Mouse (Mus musculus) layer of hippocampus, adult 11-12 months (tissue): ENCODE measurements around the gene Dnajc8.
"Not testable (repeated sequence)": the region's sequence is repeated elsewhere in the genome, so short reads cannot be mapped to it uniquely, and the experiment has no call there.

Source experiments
- DNase-seq: peaks from one replicate; pipeline ENCODE4 v3.0.0; 2022; ENCODE audit warnings: low spot score

The Dnajc8 gene

GRCm38 (mm10) chr4:132515369-132516155 lies 19.8 kb upstream of the Dnajc8 start:
- peak; percentile 95 for DNase-seq

GRCm38 (mm10) chr4:132518066-132518465 lies 17.3 kb upstream of the Dnajc8 start:
- no peak for DNase-seq

GRCm38 (mm10) chr4:132519188-132519587 lies 16.2 kb upstream of the Dnajc8 start:
- no peak for DNase-seq

- DNase-seq, result no peak
Observed at GRCm38 (mm10) chr4:132524321-132524741, 11.0 kb upstream of the Dnajc8 start.

- DNase-seq, result no peak
Observed at GRCm38 (mm10) chr4:132524808-132525207, 10.5 kb upstream of the Dnajc8 start.

GRCm38 (mm10) chr4:132526678-132527077 lies 8.7 kb upstream of the Dnajc8 start:
- no peak for DNase-seq

- no peak for DNase-seq
Observed at GRCm38 (mm10) chr4:132527917-132528522, 7.3 kb upstream of the Dnajc8 start.

GRCm38 (mm10) chr4:132529344-132529743 lies 6.0 kb upstream of the Dnajc8 start:
- no peak for DNase-seq

GRCm38 (mm10) chr4:132530033-132530804 lies 5.1 kb upstream of the Dnajc8 start:
- DNase-seq, result no peak

- DNase-seq, result no peak
Observed at GRCm38 (mm10) chr4:132532496-132532895, 2.9 kb upstream of the Dnajc8 start.

- peak; percentile 88 for DNase-seq
Observed at GRCm38 (mm10) chr4:132532981-132533916, 2.1 kb upstream of the Dnajc8 start, which contains the start of gene Atpif1. Atpif1 (minus strand) TSS chr4:132533659.

- no peak for DNase-seq
Observed at GRCm38 (mm10) chr4:132539481-132539880, 4.1 kb downstream of the Dnajc8 start.

GRCm38 (mm10) chr4:132541413-132541812 lies 6.1 kb downstream of the Dnajc8 start:
- DNase-seq, result no peak

GRCm38 (mm10) chr4:132542724-132543123 lies 7.4 kb downstream of the Dnajc8 start:
- DNase-seq, result no peak

- peak; percentile 79 for DNase-seq
Observed at GRCm38 (mm10) chr4:132545851-132546250, 10.5 kb downstream of the Dnajc8 start.

- no peak for DNase-seq
Observed at GRCm38 (mm10) chr4:132554221-132554620, 18.9 kb downstream of the Dnajc8 start.

- DNase-seq, result no peak
Observed at GRCm38 (mm10) chr4:132554653-132555052, 19.3 kb downstream of the Dnajc8 start.

GRCm38 (mm10) chr4:132555550-132555949 lies 20.2 kb downstream of the Dnajc8 start:
- not testable (repeated sequence) for DNase-seq

GRCm38 (mm10) chr4:132563261-132563660 lies 27.9 kb downstream of the Dnajc8 start:
- no peak for DNase-seq

GRCm38 (mm10) chr4:132563965-132564364 lies 28.6 kb downstream of the Dnajc8 start, which contains the start of gene Ptafr:
Ptafr (plus strand) TSS chr4:132564067.
- DNase-seq, result peak; percentile 46

- DNase-seq, result no peak
Observed at GRCm38 (mm10) chr4:132565089-132565747, 29.9 kb downstream of the Dnajc8 start.
